In genomic region chr15:68335837-68336236, GRCm38 (mm10) we compare ENCODE assay signal across 16 mouse cellular contexts.
"Had no signal": no experiment of that assay in that cellular context is flagged by ENCODE, and none has a peak within 500 bp of the region (broad histone marks: within the 10 kb centered on the region; RNA-seq: fewer than 3 reads in every experiment).

No protein-coding gene starts in this region.

- H3K4me3 ChIP-seq: neural tube, embryonic 12.5 days; neural tube, embryonic 13.5 days; neural tube, embryonic 15.5 days; stomach, embryonic 15.5 days had no signal

- H3K9me3 ChIP-seq: neural tube, embryonic 12.5 days; neural tube, embryonic 13.5 days; neural tube, embryonic 15.5 days; stomach, embryonic 15.5 days had no signal

- H3K27ac ChIP-seq: neural tube, embryonic 12.5 days; neural tube, embryonic 13.5 days; neural tube, embryonic 15.5 days; stomach, embryonic 15.5 days; stomach, postnatal 0 days had no signal

- H3K36me3 ChIP-seq: neural tube, embryonic 12.5 days; neural tube, embryonic 13.5 days; stomach, embryonic 15.5 days had no signal

- H3K27me3 ChIP-seq: neural tube, embryonic 12.5 days; neural tube, embryonic 13.5 days; neural tube, embryonic 15.5 days; stomach, embryonic 15.5 days had no signal

- H3K9ac ChIP-seq: neural tube, embryonic 12.5 days; neural tube, embryonic 13.5 days; neural tube, embryonic 15.5 days; stomach, embryonic 15.5 days had no signal

- H3K4me1 ChIP-seq: neural tube, embryonic 12.5 days; neural tube, embryonic 13.5 days; neural tube, embryonic 15.5 days; stomach, embryonic 15.5 days had no signal

- DNase-seq: retina, postnatal 1 day; right cerebral cortex, adult 18-20 months; right cerebral cortex, postnatal 14 days; right cerebral cortex, postnatal 4 days; spleen, adult 18-20 months; thymus, adult 18-20 months; thymus, adult 2 months; thymus, postnatal 14 days; thymus, postnatal 25 days; thymus, postnatal 36 days; thymus, postnatal 4 days had no signal
